Mouse (Mus musculus): ENCODE results near the gene Secisbp2.

Secisbp2 gene

GRCm38 (mm10) chr13:51685290-51685966 is 33.9 kb downstream of the Secisbp2 start:
- DNase-seq (ENCODE audit: low spot score), result no peak

- DNase-seq (ENCODE audit: low spot score), result no peak
Measured at GRCm38 (mm10) chr13:51686966-51687365, 35.5 kb downstream of the Secisbp2 start.

- no peak for DNase-seq (ENCODE audit: low spot score)
Measured at GRCm38 (mm10) chr13:51688688-51689087, 37.2 kb downstream of the Secisbp2 start.

GRCm38 (mm10) chr13:51696481-51696880 is 45.0 kb downstream of the Secisbp2 start:
- no peak for DNase-seq (ENCODE audit: low spot score)

- DNase-seq (ENCODE audit: low spot score), result no peak
Measured at GRCm38 (mm10) chr13:51697455-51697854, 46.0 kb downstream of the Secisbp2 start.

- no peak for DNase-seq (ENCODE audit: low spot score)
Measured at GRCm38 (mm10) chr13:51697897-51698296, 46.4 kb downstream of the Secisbp2 start.

GRCm38 (mm10) chr13:51698318-51698717 is 46.8 kb downstream of the Secisbp2 start:
- no peak for DNase-seq (ENCODE audit: low spot score)

GRCm38 (mm10) chr13:51703893-51704292 is 52.4 kb downstream of the Secisbp2 start:
- no peak for DNase-seq (ENCODE audit: low spot score)

- DNase-seq (ENCODE audit: low spot score), result no peak
Measured at GRCm38 (mm10) chr13:51705882-51706854, 54.7 kb downstream of the Secisbp2 start.

- peak; percentile 43 for DNase-seq (ENCODE audit: low spot score)
Measured at GRCm38 (mm10) chr13:51710738-51711137, 59.2 kb downstream of the Secisbp2 start.

- DNase-seq (ENCODE audit: low spot score), result no peak
Measured at GRCm38 (mm10) chr13:51712022-51712421, 60.5 kb downstream of the Secisbp2 start.

- DNase-seq (ENCODE audit: low spot score), result no peak
Measured at GRCm38 (mm10) chr13:51716350-51717263, 65.1 kb downstream of the Secisbp2 start.

- no peak for DNase-seq (ENCODE audit: low spot score)
Measured at GRCm38 (mm10) chr13:51719256-51719655, 67.8 kb downstream of the Secisbp2 start.

- no peak for DNase-seq (ENCODE audit: low spot score)
Measured at GRCm38 (mm10) chr13:51720556-51720955, 69.1 kb downstream of the Secisbp2 start.

- no peak for DNase-seq (ENCODE audit: low spot score)
Measured at GRCm38 (mm10) chr13:51723114-51723513, 71.6 kb downstream of the Secisbp2 start.

GRCm38 (mm10) chr13:51724566-51724965 is 73.1 kb downstream of the Secisbp2 start:
- no peak for DNase-seq (ENCODE audit: low spot score)

GRCm38 (mm10) chr13:51725446-51725845 is 73.9 kb downstream of the Secisbp2 start:
- no peak for DNase-seq (ENCODE audit: low spot score)

- DNase-seq (ENCODE audit: low spot score), result no peak
Measured at GRCm38 (mm10) chr13:51725926-51726574, 74.6 kb downstream of the Secisbp2 start.

GRCm38 (mm10) chr13:51727364-51727763 is 75.9 kb downstream of the Secisbp2 start:
- DNase-seq (ENCODE audit: low spot score), result no peak

GRCm38 (mm10) chr13:51729887-51730361 is 78.4 kb downstream of the Secisbp2 start:
- peak; percentile 12 for DNase-seq (ENCODE audit: low spot score)

- DNase-seq (ENCODE audit: low spot score), result peak; percentile 35
Measured at GRCm38 (mm10) chr13:51731474-51731873, 80.0 kb downstream of the Secisbp2 start.
